Mouse (Mus musculus): ENCODE data around the gene Ccl12.

Ccl12 gene

GRCm38 (mm10) chr11:82101529-82101928 is at the start of gene Ccl12:
Gene Ccl12 (plus strand): TSS chr11:82101845.
- no peak for DNase-seq (ENCODE audit: low spot score)

DNA sequence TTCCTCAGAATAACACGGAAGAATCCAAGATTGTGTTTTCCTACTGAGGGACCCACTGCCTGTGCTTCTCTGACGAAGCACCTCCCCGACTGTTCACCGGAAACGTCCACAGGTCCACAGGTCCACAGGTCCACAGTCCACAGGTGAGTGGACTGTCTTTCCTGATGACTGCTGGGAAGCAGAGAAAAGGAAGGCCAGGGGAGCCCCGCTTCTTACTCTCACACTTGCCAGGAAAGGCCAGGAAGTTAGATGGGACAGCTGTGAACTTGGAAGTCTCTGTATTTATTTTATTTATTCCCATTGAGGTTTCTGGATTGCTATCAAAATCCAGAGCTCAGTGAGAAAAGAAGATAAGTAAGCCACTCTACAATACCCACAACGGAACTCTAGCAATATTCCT is 47.8 kb upstream of the Ccl12 start:
- DNase-seq (ENCODE audit: low spot score) = no peak

- DNase-seq (ENCODE audit: low spot score) = no peak
Observed at GRCm38 (mm10) chr11:82057646-82058045, 44.0 kb upstream of the Ccl12 start, which contains the start of gene Ccl11. Gene Ccl11 (plus strand): TSS chr11:82057823.

- DNase-seq (ENCODE audit: low spot score) = no peak
Observed at GRCm38 (mm10) chr11:82062226-82062625, 39.4 kb upstream of the Ccl12 start.

DNA sequence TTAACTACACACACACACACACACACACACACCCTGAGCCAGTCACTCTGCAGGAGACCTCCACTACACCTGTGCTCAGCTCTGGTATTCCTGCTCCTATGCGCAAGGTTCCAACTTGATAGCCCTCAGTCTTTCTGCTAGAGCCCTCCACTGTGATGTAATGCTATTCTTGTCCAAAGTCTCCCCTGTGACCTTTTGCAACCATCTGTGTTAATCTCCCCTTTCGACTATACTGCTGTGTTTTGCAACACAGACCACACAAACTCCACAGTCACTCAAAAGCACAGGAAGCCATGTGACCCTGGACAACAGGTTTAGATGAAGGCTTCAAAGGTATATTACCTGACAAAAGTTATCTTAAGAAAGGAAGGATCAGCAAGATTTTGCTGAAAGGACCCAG is 38.2 kb upstream of the Ccl12 start:
- DNase-seq (ENCODE audit: low spot score) = no peak

GRCm38 (mm10) chr11:82066953-82067571 is 34.6 kb upstream of the Ccl12 start:
- DNase-seq (ENCODE audit: low spot score) = no peak

DNA sequence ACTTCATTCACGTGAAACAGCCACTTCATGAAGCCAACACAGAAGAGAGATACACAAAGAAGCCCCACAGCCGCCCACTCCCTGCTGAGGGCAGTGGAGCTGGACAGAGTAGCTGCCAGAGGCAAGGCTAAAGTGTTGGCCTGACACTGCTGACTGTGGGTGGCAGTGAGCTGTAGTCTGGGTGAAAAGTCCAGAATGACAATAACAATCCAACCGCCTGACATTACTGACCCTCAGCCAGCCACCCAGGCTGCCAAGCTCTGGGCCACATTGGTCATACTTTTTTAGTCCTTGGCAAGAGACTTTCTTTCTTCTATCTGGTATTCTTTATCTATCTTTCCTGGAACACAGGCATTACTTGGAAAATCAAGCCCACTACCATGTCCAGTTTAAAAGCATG is 30.6 kb upstream of the Ccl12 start:
- no peak for DNase-seq (ENCODE audit: low spot score)

- DNase-seq (ENCODE audit: low spot score) = no peak
Observed at GRCm38 (mm10) chr11:82072374-82072773, 29.3 kb upstream of the Ccl12 start.

DNA sequence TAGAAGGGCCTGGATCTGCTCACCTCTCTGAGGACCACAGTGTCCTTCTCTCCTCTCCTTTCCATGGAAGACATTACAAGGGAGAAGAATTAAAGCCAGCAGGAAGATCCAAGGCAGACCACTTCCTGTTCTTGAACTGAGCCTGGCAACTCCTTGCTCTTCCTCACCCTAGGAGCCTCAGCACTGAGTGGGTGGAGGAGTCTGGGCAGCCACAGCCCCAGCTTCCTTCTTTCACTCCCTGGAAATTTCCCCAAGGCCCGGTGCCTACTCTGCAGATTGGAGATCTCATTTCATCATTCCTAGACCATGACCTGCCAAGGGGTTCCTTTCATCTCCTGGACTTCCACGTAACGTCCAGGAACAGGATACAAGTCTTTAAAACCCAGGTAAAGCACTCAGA is 28.7 kb upstream of the Ccl12 start:
- DNase-seq (ENCODE audit: low spot score) = no peak

DNA sequence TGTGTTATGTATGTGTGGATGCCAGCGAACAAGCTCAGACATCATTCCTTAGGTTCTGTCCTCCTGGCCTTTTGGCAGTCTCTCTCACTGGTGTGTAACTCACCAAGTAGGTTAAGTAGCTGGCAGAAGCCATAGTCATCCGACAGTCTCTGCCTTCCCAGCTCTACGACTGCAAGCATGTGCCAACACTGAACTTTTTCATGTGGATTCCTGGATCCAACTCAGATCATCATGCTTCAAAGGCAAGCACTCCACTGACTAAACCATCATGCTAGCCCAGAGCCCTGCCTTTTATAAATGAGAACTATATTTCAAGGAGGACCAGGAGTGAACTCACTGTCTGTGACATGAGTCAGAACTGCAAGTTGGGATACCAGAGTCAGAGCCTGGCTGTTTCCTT is 28.0 kb upstream of the Ccl12 start:
- no peak for DNase-seq (ENCODE audit: low spot score)

DNA sequence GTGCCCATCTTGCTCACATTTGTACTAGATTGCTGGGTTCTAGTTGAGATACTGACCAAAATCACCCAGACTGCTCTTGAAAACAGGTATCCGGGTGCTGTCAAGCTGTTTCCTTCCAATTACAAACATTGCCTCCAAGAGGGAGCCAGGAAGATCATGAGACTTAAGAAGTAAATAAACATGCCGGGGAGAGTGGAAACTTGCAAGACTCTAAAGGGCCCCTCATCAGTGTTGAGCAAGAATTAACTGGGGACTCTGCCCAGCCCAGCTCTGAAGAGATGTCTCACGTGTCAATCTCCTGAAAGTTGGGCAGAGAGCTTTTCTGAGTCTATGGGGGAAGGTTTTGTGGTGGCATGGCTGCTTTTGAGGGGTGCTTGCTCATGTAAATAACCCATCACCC is 24.6 kb upstream of the Ccl12 start:
- no peak for DNase-seq (ENCODE audit: low spot score)

GRCm38 (mm10) chr11:82078136-82078730 is 23.4 kb upstream of the Ccl12 start:
- no peak for DNase-seq (ENCODE audit: low spot score)

DNA sequence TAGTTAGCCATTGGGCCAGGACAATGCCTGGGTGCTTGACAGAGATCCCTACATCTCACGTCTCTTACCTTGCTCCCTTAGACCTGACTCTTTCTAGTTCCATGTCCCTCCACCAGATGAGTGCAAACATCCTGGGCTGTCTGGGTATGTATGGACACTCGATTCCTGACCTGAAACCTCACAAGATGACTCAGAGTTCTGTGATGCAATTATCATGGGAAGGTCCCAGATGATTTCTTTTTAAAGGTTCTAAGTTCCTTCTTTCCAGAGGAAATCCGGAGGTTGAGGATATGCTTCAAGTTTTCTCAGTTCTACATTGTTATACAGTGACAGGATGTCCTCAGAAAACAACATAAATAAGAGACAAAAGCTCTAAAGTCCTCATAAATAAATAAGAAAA is 20.8 kb upstream of the Ccl12 start:
- DNase-seq (ENCODE audit: low spot score) = no peak

DNA sequence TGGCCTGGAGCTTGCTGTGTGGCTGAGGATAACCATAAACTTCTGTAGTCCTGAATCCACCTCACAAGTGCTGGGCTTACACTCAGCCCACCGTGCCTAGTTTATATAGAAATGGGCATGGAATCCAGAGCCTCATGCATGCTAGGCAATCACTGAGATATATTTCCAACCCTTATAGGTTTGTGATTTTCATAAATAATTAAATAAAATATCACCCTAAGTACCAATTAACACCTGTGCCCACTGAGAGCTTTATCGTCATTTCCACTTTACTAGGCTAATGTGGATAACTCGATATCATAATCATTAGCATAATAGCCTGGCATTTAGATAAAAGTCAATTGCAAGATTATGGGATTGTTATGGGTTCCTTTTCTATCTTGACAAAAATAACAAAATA is 17.3 kb upstream of the Ccl12 start:
- DNase-seq (ENCODE audit: low spot score) = no peak

DNA sequence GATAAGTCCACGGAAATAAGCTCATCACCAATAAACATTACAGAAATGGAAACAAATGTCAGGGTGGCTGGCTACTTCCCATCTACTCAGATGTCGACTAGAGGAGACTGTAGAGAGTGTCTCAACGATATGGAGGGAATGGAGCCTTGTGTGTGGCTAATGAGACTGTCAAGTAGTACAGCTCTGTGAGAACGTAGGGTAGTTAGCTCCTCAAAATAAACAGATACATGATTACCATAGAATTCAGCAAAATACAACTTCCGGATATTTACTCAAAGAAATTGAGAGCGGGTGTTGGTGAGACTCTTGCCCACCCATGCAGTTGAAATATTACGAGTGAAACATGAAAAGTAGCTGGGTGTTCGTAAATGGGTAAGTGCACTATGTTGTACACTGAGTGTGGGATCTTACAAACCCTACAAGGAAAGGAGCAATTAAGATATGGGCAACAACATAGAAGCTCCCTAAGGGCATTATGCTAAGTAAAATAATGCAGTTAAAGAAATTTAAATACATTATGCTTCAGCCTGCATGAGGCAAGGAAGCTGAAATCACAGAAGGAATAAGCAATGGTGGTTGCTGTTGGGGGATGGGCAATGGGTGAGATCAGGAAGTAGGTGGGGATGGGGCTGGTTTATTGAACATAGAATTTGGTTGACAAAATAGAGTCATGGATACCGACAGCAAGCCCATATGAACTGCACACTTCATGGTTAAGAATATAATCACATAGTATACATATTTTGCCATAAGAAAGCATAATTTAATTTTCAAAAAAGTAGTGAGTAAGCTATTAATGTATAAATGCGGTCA is 1.9 kb upstream of the Ccl12 start:
- DNase-seq (ENCODE audit: low spot score) = no peak

GRCm38 (mm10) chr11:82101087-82101486 is 558 bp upstream of the Ccl12 start:
- DNase-seq (ENCODE audit: low spot score) = no peak

DNA sequence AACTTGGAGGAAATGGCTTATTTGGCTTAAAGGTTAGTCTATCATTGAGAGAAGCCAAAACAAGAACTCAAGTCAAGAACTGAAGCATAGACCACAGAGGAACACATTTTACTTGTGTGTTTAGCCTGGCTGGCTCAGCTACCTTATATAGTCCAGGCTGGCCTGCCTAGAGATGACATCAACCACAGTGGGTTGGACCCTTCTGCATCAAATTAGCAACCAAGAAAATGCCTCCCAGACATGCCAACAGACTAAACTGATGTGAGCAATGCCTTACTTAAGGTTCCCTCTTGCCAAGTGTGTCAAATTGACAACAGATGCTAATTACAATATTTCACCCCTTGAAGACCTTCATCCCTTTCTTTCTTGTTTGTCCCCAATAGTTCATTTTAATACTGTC is 8.0 kb downstream of the Ccl12 start:
- no peak for DNase-seq (ENCODE audit: low spot score)

DNA sequence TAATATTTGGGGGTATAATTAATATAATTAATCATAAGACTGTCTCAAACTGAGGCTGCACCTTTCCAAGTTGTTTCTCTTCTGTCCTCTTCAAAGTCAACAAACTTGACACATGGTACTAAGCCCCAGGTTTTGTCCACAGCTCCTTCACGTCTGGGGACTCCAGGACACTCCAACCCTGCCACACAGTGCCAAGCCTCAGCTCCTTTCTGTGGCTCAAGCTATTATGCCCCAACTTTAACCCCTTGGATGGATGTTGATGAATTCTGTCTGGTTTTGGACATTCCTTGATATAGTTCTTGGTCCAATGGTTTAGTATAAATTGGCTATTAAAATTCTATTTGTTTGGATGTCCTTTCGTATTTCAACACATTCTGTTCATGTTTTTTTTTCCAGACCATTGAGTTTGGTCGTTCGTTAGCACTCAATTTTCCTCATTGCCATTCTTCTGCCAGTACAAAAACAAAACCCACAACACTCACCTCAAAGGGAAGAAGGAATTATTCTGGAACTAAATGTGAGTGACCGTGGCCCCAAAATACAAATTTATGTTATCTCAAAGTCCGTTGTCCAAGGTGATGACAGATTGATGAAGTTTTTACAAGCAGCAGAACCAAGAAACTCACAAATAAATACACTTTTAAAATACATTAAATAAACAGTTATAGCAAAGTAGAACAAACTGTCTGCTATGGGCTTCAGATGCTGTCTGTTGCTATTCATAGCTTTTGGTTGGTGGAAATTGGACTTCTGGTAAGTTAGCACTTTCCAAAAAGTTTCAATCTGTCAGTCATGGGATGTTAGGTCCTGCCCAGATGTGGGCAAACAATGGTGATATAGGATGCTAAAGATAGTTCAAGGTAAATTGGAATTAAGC is 9.0 kb downstream of the Ccl12 start:
- no peak for DNase-seq (ENCODE audit: low spot score)

DNA sequence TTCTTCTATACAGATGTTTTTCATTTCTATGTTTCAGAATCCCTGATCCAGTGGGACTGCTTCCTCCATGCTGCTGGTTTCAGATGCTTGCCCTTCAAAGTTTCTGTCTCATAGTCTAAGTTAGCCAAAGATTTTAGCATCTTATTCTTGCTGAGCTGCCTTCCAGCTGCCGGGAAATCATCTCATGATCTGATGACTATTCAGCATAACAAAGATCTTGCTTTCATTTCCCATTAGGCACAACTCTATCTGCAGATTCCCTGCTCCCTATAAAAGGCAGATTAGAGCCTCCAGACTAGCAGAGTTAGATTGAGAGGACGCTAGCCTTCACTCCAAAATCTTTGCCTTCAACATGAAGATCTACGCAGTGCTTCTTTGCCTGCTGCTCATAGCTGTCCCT is 13.2 kb downstream of the Ccl12 start, which contains the start of gene Ccl8:
Ccl8 (plus strand) TSS at position 301 of the 400 bp plus-strand sequence.
- no peak for DNase-seq (ENCODE audit: low spot score)

DNA sequence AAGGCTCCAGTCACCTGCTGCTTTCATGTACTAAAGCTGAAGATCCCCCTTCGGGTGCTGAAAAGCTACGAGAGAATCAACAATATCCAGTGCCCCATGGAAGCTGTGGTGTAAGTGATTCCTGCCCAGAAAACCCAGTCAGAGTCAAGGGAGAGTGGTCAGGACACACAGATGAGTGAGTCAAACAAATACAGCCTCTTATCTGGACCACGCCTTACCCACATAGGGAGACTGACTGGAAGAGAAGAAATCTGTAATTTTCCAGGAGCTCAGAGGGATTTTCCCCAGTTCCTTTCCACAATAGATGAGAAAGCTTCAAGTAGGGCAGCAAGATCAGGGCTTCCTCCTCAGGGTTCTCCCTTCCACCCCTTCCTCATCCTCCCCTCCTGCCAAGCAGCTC is 14.4 kb downstream of the Ccl12 start:
- DNase-seq (ENCODE audit: low spot score) = no peak

DNA sequence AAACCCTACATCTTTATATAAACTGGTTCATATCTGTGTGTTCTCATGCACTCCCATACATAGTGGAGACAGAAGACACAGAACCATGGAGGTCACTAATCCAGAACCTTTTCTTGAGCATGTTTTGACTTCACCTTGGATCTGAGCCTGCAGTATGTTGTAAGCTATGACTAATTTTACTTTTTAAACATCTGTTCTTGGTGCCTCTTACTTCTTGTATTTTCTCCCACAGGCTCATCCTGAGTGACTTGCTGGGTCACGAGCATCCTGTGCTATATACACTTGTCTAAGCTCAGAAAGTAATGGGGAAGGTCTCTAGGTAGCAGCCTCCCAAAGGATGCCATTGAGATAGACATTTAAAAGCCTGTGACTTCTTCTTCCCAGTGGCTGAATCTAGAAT is 31.3 kb downstream of the Ccl12 start:
- no peak for DNase-seq (ENCODE audit: low spot score)

GRCm38 (mm10) chr11:82136196-82136595 is 34.6 kb downstream of the Ccl12 start:
- DNase-seq (ENCODE audit: low spot score) = no peak
